Mouse (Mus musculus): ENCODE measurements at regions not wholly inside any gene's neighbourhood (a gene's known extent, or its start where the extent isn't known, plus 50 kb on each side); places are given as distances from the start of the nearest gene placed in this dataset.

- DNase-seq: no peak
These were observed 453.0 kb upstream of the Slc30a5 start for GRCm38 (mm10) chr13:101286029-101286917.

GRCm38 (mm10) chr13:101278127-101278526, 444.9 kb upstream of the Slc30a5 start:
- no peak for DNase-seq

- DNase-seq: no peak
These were observed 443.5 kb upstream of the Slc30a5 start for GRCm38 (mm10) chr13:101276766-101277165.

GRCm38 (mm10) chr13:101274470-101275141, 441.4 kb upstream of the Slc30a5 start:
- no peak for DNase-seq

- DNase-seq: no peak
These were observed 440.1 kb upstream of the Slc30a5 start for GRCm38 (mm10) chr13:101273321-101273720.

- no peak for DNase-seq
These were observed 420.7 kb upstream of the Slc30a5 start for GRCm38 (mm10) chr13:101253698-101254468.

GRCm38 (mm10) chr13:101249369-101249768, 416.1 kb upstream of the Slc30a5 start:
- DNase-seq: no peak

GRCm38 (mm10) chr13:101244326-101244725, 411.1 kb upstream of the Slc30a5 start:
- no peak for DNase-seq

GRCm38 (mm10) chr13:101238860-101239259, 405.6 kb upstream of the Slc30a5 start:
- DNase-seq: no peak

- no peak for DNase-seq
These were observed 403.8 kb upstream of the Slc30a5 start for GRCm38 (mm10) chr13:101237035-101237434.

- no peak for DNase-seq
These were observed 402.6 kb upstream of the Slc30a5 start for GRCm38 (mm10) chr13:101235846-101236245.

GRCm38 (mm10) chr13:101235110-101235509, 401.9 kb upstream of the Slc30a5 start:
- no peak for DNase-seq

GRCm38 (mm10) chr13:101234550-101234949, 401.3 kb upstream of the Slc30a5 start:
- DNase-seq: no peak

- peak; percentile 20 to 50 for DNase-seq
These were observed 400.6 kb upstream of the Slc30a5 start for GRCm38 (mm10) chr13:101233843-101234281.

- DNase-seq: peak; percentile 55 to 56
These were observed 400.1 kb upstream of the Slc30a5 start for GRCm38 (mm10) chr13:101233181-101233842.

- DNase-seq: no peak
These were observed 396.6 kb upstream of the Slc30a5 start for GRCm38 (mm10) chr13:101229861-101230260.

GRCm38 (mm10) chr13:101225366-101225765, 392.1 kb upstream of the Slc30a5 start:
- DNase-seq: no peak

- no peak for DNase-seq
These were observed 388.3 kb upstream of the Slc30a5 start for GRCm38 (mm10) chr13:101221331-101222043.

GRCm38 (mm10) chr13:101219568-101219967, 386.3 kb upstream of the Slc30a5 start:
- DNase-seq: no peak

GRCm38 (mm10) chr13:101216897-101217480, 383.8 kb upstream of the Slc30a5 start:
- DNase-seq: no peak

- DNase-seq: no peak
These were observed 383.2 kb upstream of the Slc30a5 start for GRCm38 (mm10) chr13:101216421-101216820.

Data from layer of hippocampus, postnatal 36 days (tissue).